Mouse (Mus musculus): Measurements from ENCODE around the gene Senp5. TPM values are rescaled to one million over a fixed set of nuclear protein-coding genes. Genes with fewer than 3 reads are reported as not detected.
A peak's percentile ranks its signal among the peaks of the same experiment; 100 is the strongest.

Senp5 gene
- total RNA-seq, 2 experiments from 2014 or later = 46.8 to 48.3 TPM

- intact Hi-C loops (cut with DNase I) = no loop called here
- Histone ChIP-seq H3K27ac (no peak overlapping the region), H3K4me3 (no peak overlapping the region)
- TF ChIP-seq CTCF (IDR thresholded peaks at IDR 0.05) = peak; percentile 14
- DNase-seq (ENCODE audit: extremely low spot score in 1 of 2, low spot score in 2 of 2) = no peak
Observed at GRCm38 (mm10) chr16:31936568-31936967, 66.5 kb downstream of the Senp5 start.

GRCm38 (mm10) chr16:31935091-31935979 is 67.8 kb downstream of the Senp5 start:
- TF ChIP-seq CTCF (IDR thresholded peaks at IDR 0.05) = no peak
- H3K27ac ChIP-seq = peak overlapping the region; percentile 97
- peak in 1 of 2 experiments; percentile 58 for DNase-seq (ENCODE audit: extremely low spot score in 1 of 2, low spot score in 2 of 2)
- intact Hi-C loops (cut with DNase I) = no loop called here
- H3K4me3 ChIP-seq = peak overlapping the region; percentile 53

- intact Hi-C loops (cut with DNase I) = no loop called here
- peak in 1 of 2 experiments; percentile 28 for DNase-seq (ENCODE audit: extremely low spot score in 1 of 2, low spot score in 2 of 2)
- TF ChIP-seq CTCF (IDR thresholded peaks at IDR 0.05) = no peak
- Histone ChIP-seq H3K27ac (peak overlapping the region; percentile 97), H3K4me3 (peak overlapping the region; percentile 53)
Observed at GRCm38 (mm10) chr16:31934550-31935010, 68.5 kb downstream of the Senp5 start.

GRCm38 (mm10) chr16:31933751-31934549 is 69.1 kb downstream of the Senp5 start, which contains the start of gene Pigz:
Pigz (plus strand) TSS chr16:31933851.
- intact Hi-C loops (cut with DNase I) = no loop called here
- peak within 1 kb of the TSS; percentile 97 for H3K27ac ChIP-seq
- TF ChIP-seq CTCF (IDR thresholded peaks at IDR 0.05) = no peak
- peak within 1 kb of the TSS; percentile 53 for H3K4me3 ChIP-seq
- peak; percentile 53 to 58 for DNase-seq (ENCODE audit: extremely low spot score in 1 of 2, low spot score in 2 of 2)

- TF ChIP-seq CTCF (IDR thresholded peaks at IDR 0.05) = peak; percentile 90
- DNase-seq (ENCODE audit: extremely low spot score in 1 of 2, low spot score in 2 of 2) = peak; percentile 86 to 89
- Histone ChIP-seq H3K4me3 (peak overlapping the region; percentile 53), H3K27ac (peak overlapping the region; percentile 97)
- intact Hi-C loops (cut with DNase I) = no loop called here
Observed at GRCm38 (mm10) chr16:31932840-31933697, 70.0 kb downstream of the Senp5 start.

- no peak for DNase-seq (ENCODE audit: extremely low spot score in 1 of 2, low spot score in 2 of 2)
- TF ChIP-seq CTCF (IDR thresholded peaks at IDR 0.05) = no peak
- intact Hi-C loops (cut with DNase I) = no loop called here
Observed at GRCm38 (mm10) chr16:31932255-31932654, 70.8 kb downstream of the Senp5 start.

GRCm38 (mm10) chr16:31931330-31931729 is 71.8 kb downstream of the Senp5 start:
- intact Hi-C loops (cut with DNase I) = no loop called here
- DNase-seq (ENCODE audit: extremely low spot score in 1 of 2, low spot score in 2 of 2) = peak; percentile 45 to 51
- no peak overlapping the region for H3K4me3 ChIP-seq
- H3K27ac ChIP-seq = peak overlapping the region; percentile 67; the same call in 1 of the 2 replicates
- no peak for TF ChIP-seq CTCF (IDR thresholded peaks at IDR 0.05)

More at GRCm38 (mm10) chr16:31932255-31932654, 70.8 kb downstream of the Senp5 start:
- no peak overlapping the region for H3K4me3 ChIP-seq
- peak overlapping the region; percentile 97 for H3K27ac ChIP-seq

GRCm38 (mm10) chr16:31927412-31927811 is 75.7 kb downstream of the Senp5 start:
- DNase-seq (ENCODE audit: extremely low spot score in 1 of 2, low spot score in 2 of 2) = no peak
- no peak for TF ChIP-seq CTCF (IDR thresholded peaks at IDR 0.05)
- intact Hi-C loops (cut with DNase I) = no loop called here
- no peak overlapping the region for H3K27ac ChIP-seq
- no peak overlapping the region for H3K4me3 ChIP-seq

GRCm38 (mm10) chr16:31926547-31927182 is 76.4 kb downstream of the Senp5 start:
- Histone ChIP-seq H3K27ac (no peak overlapping the region), H3K4me3 (no peak overlapping the region)
- intact Hi-C loops (cut with DNase I) = no loop called here
- TF ChIP-seq CTCF (IDR thresholded peaks at IDR 0.05) = no peak
- no peak for DNase-seq (ENCODE audit: extremely low spot score in 1 of 2, low spot score in 2 of 2)

GRCm38 (mm10) chr16:31926091-31926490 is 77.0 kb downstream of the Senp5 start:
- intact Hi-C loops (cut with DNase I) = no loop called here
- H3K27ac ChIP-seq = no peak overlapping the region
- H3K4me3 ChIP-seq = no peak overlapping the region
- TF ChIP-seq CTCF (IDR thresholded peaks at IDR 0.05) = no peak
- DNase-seq (ENCODE audit: extremely low spot score in 1 of 2, low spot score in 2 of 2) = no peak

- Histone ChIP-seq H3K27ac (no peak overlapping the region), H3K4me3 (no peak overlapping the region)
- TF ChIP-seq CTCF (IDR thresholded peaks at IDR 0.05) = no peak
- intact Hi-C loops (cut with DNase I) = no loop called here
- no peak for DNase-seq (ENCODE audit: extremely low spot score in 1 of 2, low spot score in 2 of 2)
Observed at GRCm38 (mm10) chr16:31924368-31924767, 78.7 kb downstream of the Senp5 start.

Data from left cerebral cortex, adult 2 months (tissue).